Mouse (Mus musculus): ENCODE results near the gene Fmo4.

Fmo4 gene

GRCm38 (mm10) chr1:162813836-162814156 lies at the start of gene Fmo4:
Fmo4 (minus strand) TSS chr1:162813972.
- DNase-seq (ENCODE audit: inconsistent age in 2 of 2, low spot score in 1 of 2): peak; percentile 31 to 88

DNA sequence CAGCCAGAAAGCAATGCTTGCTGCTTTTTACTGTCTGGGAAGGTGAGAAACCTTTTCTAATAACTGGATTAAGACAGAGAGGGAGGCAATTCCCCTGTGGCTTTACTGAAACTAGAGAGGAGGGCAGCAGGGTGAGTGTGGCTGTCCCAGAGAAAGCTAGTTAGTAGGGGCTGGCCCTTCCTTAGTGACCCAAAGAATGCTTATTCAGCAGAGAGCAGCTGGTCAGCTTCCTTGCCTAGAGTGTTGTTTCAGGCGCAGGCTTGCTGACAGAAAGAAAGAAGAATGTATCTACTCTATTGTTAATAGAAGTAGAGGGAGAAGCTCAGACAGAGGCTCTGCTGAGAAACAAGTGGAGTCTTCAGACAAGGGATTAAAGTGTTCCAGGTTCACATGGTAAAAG lies 48.6 kb upstream of the Fmo4 start:
- no peak for DNase-seq (ENCODE audit: inconsistent age in 2 of 2, low spot score in 1 of 2)

GRCm38 (mm10) chr1:162859996-162860605 lies 46.3 kb upstream of the Fmo4 start:
- DNase-seq (ENCODE audit: inconsistent age in 2 of 2, low spot score in 1 of 2): peak in 1 of 2 experiments; percentile 83

DNA sequence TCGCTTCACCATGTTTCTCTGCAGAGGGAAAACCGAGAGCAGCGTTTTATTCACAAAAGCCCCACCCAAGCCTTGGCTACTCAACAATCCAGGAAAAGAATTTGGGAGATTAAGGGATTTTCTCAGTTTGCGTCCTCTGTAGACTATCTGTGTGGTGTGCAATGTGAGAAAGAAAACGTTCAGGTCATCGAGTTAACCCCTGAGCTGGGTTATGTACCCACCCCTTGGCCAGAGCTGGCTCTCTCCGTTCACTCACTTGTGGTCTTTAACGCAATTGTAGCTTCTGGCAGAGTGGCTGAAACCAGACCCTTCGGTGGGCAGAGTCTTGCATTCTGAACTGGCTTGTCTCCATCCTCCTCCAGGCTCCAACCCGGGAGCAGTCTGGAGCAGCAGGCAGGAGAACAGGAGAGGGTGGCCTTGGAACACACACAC lies 45.8 kb upstream of the Fmo4 start:
- DNase-seq (ENCODE audit: inconsistent age in 2 of 2, low spot score in 1 of 2): peak in 1 of 2 experiments; percentile 63

- DNase-seq (ENCODE audit: inconsistent age in 2 of 2, low spot score in 1 of 2): no peak
Measured at GRCm38 (mm10) chr1:162858748-162859130, 45.0 kb upstream of the Fmo4 start.

DNA sequence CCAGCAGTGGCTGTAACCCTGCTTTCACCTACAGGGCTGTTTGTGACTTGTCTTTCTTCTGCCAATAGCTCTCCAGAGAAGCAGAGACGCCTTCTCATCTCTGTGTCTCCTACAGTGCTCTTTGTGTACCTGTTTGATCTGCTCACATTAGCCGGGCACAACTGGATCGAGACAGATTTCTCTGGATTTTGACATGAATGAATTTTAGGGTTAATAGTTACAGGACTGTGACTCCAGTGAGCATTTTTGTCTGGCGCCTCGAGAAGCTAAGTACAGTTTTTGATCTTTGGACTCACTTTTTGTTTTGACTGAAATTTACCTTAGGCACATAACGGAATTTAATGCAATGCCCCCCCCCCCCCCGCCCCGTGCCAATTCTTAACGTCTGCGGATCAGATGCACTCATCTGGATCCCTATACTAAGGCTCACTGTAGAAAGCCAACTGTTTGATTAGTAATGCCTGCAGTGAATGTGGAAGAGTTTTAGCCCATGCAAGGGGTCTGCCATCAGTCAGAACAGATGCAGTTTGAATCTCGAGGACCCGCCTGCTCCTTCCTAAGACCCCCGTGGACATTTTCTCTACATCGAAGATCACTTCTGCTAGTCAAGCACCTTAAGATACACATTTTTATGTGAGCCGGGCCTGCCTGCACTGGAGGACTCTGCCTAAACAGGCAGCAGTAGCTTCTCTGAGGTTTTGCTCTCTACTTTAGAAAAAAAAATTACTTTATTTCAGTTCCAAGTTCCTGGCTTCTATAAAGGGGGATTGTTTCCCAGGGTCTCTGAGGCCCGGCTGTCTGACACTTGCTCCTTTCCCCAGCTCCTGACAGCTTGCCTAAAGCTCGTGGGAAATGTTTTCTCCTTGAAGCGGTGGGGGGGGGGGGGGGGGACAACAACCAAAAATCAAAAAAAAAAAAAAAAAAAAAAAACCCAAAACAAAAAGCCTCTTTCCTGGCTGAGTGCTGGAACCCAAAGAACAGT lies 44.3 kb upstream of the Fmo4 start:
- no peak for DNase-seq (ENCODE audit: inconsistent age in 2 of 2, low spot score in 1 of 2)

GRCm38 (mm10) chr1:162853812-162854482 lies 40.2 kb upstream of the Fmo4 start:
- no peak for DNase-seq (ENCODE audit: inconsistent age in 2 of 2, low spot score in 1 of 2)

- DNase-seq (ENCODE audit: inconsistent age in 2 of 2, low spot score in 1 of 2): no peak
Measured at GRCm38 (mm10) chr1:162847554-162847953, 33.8 kb upstream of the Fmo4 start.

GRCm38 (mm10) chr1:162840211-162840610 lies 26.4 kb upstream of the Fmo4 start:
- peak; percentile 32 to 82 for DNase-seq (ENCODE audit: inconsistent age in 2 of 2, low spot score in 1 of 2)

GRCm38 (mm10) chr1:162838976-162839375 lies 25.2 kb upstream of the Fmo4 start:
- DNase-seq (ENCODE audit: inconsistent age in 2 of 2, low spot score in 1 of 2): peak in 1 of 2 experiments; percentile 62

DNA sequence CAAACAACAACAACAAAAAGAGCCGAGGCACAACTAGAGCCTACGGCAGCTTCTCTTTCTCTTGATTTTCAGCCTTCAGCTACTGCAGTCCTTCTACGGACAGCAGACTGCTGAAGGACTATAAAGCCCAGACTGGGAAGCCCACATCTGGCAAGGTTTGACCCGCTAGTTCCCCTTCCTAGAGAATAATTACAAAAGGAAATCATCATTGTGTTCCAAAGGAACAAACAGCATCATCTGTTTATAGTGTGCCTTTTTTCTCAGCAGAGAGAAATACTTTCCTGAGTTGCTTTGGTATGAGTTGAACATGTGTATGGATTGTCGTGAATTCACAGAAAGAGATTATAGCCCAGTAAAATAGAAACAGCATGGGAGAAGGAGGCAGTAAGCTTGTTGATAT lies 20.6 kb upstream of the Fmo4 start:
- DNase-seq (ENCODE audit: inconsistent age in 2 of 2, low spot score in 1 of 2): no peak

DNA sequence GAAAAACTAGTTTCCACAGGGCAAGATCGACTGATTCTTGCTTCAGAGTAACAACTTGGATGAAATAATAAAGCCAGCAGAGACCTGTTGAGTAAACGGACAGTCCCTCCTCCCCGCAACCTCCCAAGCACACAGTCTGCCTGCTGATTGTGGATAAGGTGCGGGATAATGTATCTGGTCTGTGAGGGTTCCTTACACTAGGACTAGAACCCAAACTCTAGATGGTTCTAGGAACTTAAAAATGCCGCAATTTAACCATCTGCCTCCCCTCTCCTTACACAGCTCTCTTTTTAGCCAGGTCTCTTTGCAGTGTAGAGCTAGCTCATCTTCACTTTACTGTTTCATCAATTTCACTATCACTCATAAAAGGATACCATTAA lies 18.8 kb upstream of the Fmo4 start:
- DNase-seq (ENCODE audit: inconsistent age in 2 of 2, low spot score in 1 of 2): no peak

GRCm38 (mm10) chr1:162831838-162832573 lies 18.2 kb upstream of the Fmo4 start:
- no peak for DNase-seq (ENCODE audit: inconsistent age in 2 of 2, low spot score in 1 of 2)

DNA sequence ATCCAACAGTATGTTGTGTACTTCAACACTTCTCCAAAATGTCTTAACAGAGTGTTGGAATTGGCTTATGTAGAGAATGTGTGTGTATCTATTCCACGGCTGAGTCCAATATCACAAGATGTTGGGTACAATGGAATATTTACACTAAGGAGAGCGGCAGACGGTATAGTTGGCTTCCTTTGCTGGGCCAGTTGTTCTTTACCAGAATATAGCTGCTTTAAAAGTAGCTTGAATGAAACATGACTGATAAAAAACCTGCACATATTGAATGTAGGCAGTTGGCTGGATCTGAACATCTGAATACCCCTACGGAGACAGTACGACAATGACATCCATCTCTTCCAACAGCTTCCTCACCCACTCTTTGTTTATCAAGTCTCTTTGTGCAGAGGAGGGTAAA lies 5.5 kb upstream of the Fmo4 start:
- no peak for DNase-seq (ENCODE audit: inconsistent age in 2 of 2, low spot score in 1 of 2)

DNA sequence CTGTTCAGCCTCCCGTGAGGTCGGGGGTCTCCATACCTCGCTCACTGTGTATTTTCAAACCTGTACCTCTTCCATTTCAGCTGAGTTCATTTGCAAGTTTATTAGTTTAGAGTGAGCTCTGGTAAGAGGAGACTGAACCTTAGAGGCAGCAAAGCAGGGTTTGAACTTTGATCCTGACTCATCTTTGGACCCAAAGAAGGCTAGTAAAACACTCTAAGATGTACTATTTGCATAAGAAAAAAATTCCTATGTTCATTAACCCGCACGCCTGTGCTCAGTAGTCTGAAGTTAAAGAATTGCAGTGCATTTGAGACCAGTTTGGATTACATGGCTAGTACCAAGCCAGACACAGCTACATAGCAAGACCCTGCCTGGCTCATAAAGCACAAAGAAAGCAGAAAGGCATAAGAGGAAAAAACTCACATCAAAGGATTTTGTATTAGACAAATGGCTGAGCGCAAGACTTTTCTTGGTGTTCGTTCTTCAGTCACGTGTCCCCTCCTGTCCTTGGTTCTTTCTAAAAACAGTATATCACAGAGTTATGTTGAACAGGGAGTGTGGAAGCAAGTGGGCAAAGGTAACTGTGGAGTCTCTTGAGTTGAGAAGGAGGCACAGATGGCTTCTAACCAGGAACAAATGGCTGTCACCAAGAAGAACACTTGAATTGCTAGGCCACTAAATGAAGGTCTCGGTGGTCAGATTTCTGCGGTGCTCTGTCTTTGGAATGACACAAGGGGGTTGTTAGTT lies 1.8 kb upstream of the Fmo4 start:
- peak in 1 of 2 experiments; percentile 29 for DNase-seq (ENCODE audit: inconsistent age in 2 of 2, low spot score in 1 of 2)

DNA sequence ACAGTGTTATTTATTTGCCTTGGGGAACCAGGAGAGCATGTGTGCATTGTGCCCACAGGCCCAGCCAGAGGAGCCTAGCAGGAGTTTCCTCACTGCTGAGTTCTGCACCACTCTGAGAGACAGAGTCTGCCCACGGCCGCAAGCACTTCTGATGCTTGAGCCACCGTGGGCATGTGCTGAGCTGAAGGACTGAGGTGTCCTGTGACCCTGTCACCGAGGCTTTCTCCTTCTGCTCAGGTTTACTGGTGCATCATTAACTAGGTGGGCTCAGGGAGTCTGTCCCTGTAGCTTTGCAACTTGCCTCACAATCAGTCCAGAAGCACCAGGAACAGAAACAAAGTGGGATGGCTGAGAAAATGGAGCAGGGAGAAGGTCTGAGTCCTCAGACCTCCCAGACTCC lies 1.2 kb upstream of the Fmo4 start:
- no peak for DNase-seq (ENCODE audit: inconsistent age in 2 of 2, low spot score in 1 of 2)

DNA sequence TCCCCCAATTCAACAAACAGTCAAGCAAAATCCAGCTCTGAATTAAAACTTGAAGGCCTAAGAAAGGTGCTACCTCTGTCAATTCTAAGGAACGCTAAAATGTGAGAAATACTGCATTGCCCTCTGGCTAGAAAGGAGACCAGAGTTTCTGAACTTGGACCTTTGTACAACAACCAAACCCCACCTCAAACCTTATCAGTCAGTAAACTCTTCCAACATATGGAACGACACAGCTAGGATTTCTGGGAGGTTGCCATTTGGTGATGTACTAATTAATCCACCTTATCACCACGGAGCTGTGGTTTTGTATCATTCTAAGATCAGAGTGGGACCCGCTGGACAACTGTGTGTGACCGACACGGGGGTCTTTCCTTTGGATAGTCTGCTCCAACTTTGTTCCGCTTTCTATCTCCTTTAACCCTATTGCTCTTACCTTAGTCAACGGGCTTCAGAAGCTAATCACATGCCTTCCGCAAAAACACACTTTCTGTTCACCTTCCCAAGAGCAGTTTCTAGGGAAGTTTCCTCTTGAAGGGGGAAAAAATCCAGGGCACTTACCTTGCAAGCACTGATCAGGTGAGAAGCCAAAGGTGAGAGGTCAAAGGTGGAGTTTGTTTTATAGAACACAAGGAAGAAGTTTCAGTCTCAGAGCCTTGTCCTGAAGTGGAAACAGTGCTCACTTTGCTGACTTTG lies 483 bp downstream of the Fmo4 start:
- DNase-seq (ENCODE audit: inconsistent age in 2 of 2, low spot score in 1 of 2): no peak

DNA sequence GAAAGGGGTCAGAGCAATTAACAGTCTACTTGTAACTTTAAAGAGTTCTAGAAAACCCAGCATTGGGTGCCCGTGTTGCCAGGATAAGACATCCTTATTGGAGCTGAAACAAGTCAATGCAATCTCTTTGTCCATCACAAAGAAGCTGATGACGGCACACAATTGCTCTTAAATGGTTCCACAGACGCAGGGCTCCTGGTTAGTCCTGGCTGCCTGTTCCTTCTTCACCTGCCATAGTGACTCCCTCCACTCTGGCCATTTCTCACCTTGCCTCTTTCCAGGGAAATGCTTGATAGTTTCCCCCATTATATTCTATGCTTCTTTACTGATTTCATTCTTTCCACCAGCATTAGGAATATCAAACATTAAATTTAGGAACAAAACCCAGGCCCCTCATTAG lies 5.2 kb downstream of the Fmo4 start:
- no peak for DNase-seq (ENCODE audit: inconsistent age in 2 of 2, low spot score in 1 of 2)

GRCm38 (mm10) chr1:162807441-162807840 lies 6.3 kb downstream of the Fmo4 start:
- no peak for DNase-seq (ENCODE audit: inconsistent age in 2 of 2, low spot score in 1 of 2)

DNA sequence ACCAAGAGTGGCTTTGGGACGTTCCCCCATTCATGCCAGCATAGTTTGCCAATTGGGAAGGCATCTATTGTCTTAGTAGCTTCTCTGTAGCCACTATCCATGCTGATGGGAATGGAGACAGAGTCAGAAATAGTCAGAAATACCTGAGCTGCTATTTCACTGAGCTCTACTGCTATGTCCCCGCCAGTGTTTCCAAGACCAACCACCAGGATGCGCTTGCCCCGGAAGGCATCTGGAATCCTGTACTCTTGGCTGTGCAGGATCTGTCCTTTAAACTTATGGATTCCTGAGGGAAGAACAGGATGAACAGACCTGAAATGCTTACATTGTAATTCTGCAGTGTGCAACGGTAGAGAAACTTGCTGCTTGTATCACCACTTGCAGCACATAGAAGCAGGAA lies 8.8 kb downstream of the Fmo4 start:
- DNase-seq (ENCODE audit: inconsistent age in 2 of 2, low spot score in 1 of 2): no peak

Measured in adrenal gland, adult (tissue).